Mouse (Mus musculus): ENCODE data around the gene Anks6. TPM values are rescaled to one million over a fixed set of nuclear protein-coding genes. Genes with fewer than 3 reads are reported as not detected.

Gene Anks6
- total and polyA plus RNA-seq, 3 experiments = not detected

- H3K27ac ChIP-seq (ENCODE audit: control insufficient read depth, low read depth, low read length) = no peak overlapping the region
- H3K9ac ChIP-seq (ENCODE audit: control insufficient read depth, low read depth, low read length, poor library complexity, severe bottlenecking) = no peak overlapping the region
- DNase-seq (ENCODE audit: low read depth, low spot score) = no peak
- H3K4me1 ChIP-seq (ENCODE audit: control insufficient read depth in 1 of 2, insufficient read depth in 2 of 2, low read length in 2 of 2) = no peaks in the 10 kb centered on the region
- TF ChIP-seq ZKSCAN1 (IDR thresholded peaks at IDR 0.05; ENCODE audit: low read depth, low read length) = no peak
- no peak for TF ChIP-seq HCFC1 (IDR thresholded peaks at IDR 0.05; ENCODE audit: low read depth, low read length)
- no peak for TF ChIP-seq NELFE (IDR thresholded peaks at IDR 0.05; ENCODE audit: low read depth, low read length)
- no peak for TF ChIP-seq RAD21 (IDR thresholded peaks at IDR 0.05; ENCODE audit: low read depth, low read length)
- TF ChIP-seq CTCF (IDR thresholded peaks at IDR 0.05 in 2 of 3, conservative IDR thresholded peaks at IDR 0.05 in 1 of 3; ENCODE audit: control insufficient read depth in 1 of 3, insufficient read depth in 1 of 3, low read depth in 2 of 3, low read length in 3 of 3, poor library complexity in 1 of 3, severe bottlenecking in 1 of 3) = no peak
- no peak for TF ChIP-seq POLR2A (IDR thresholded peaks at IDR 0.05; ENCODE audit: control insufficient read depth in 1 of 2, insufficient read depth in 1 of 2, low read depth in 1 of 2, low read length in 2 of 2, poor library complexity in 1 of 2)
- TF ChIP-seq KAT2A (conservative IDR thresholded peaks at IDR 0.05; ENCODE audit: low read depth, low read length) = no peak
- no peaks in the 10 kb centered on the region for H3K9me3 ChIP-seq (replicated peaks; ENCODE audit: insufficient read depth, low read length)
- no peaks in the 10 kb centered on the region; a peak in 1 of 4 replicates for H3K27me3 ChIP-seq (ENCODE audit: control insufficient read depth in 1 of 2, insufficient read depth in 2 of 2, low read length in 2 of 2)
- H3K36me3 ChIP-seq (ENCODE audit: control insufficient read depth in 1 of 2, insufficient read depth in 2 of 2, low read length in 2 of 2) = no peaks in the 10 kb centered on the region
- no peaks in the 10 kb centered on the region for H3K79me2 ChIP-seq (ENCODE audit: control insufficient read depth, insufficient read depth, low read length, poor library complexity)
- H3K4me3 ChIP-seq (ENCODE audit: control insufficient read depth in 1 of 2, insufficient read depth in 1 of 2, low read depth in 2 of 2, low read length in 2 of 2) = no peak overlapping the region
These were observed 35.9 kb upstream of the Anks6 start for GRCm38 (mm10) chr4:47093161-47093560.

- H3K36me3 ChIP-seq (ENCODE audit: control insufficient read depth in 1 of 2, insufficient read depth in 2 of 2, low read length in 2 of 2) = no peaks in the 10 kb centered on the region
- H3K9ac ChIP-seq (ENCODE audit: control insufficient read depth, low read depth, low read length, poor library complexity, severe bottlenecking) = no peak overlapping the region
- no peak for DNase-seq (ENCODE audit: low read depth, low spot score)
- no peak overlapping the region for H3K4me3 ChIP-seq (ENCODE audit: control insufficient read depth in 1 of 2, insufficient read depth in 1 of 2, low read depth in 2 of 2, low read length in 2 of 2)
- H3K9me3 ChIP-seq (replicated peaks; ENCODE audit: insufficient read depth, low read length) = no peaks in the 10 kb centered on the region
- no peaks in the 10 kb centered on the region for H3K79me2 ChIP-seq (ENCODE audit: control insufficient read depth, insufficient read depth, low read length, poor library complexity)
- no peaks in the 10 kb centered on the region; a peak in 1 of 4 replicates for H3K27me3 ChIP-seq (ENCODE audit: control insufficient read depth in 1 of 2, insufficient read depth in 2 of 2, low read length in 2 of 2)
- TF ChIP-seq ZC3H11A (IDR thresholded peaks at IDR 0.05; ENCODE audit: low read depth, low read length) = no peak
- no peak for TF ChIP-seq MAZ (IDR thresholded peaks at IDR 0.05; ENCODE audit: low read depth, low read length)
- no peak for TF ChIP-seq ZMIZ1 (IDR thresholded peaks at IDR 0.05; ENCODE audit: low read depth, low read length)
- no peak for TF ChIP-seq JUND (IDR thresholded peaks at IDR 0.05; ENCODE audit: low read depth, low read length)
- TF ChIP-seq ETS1 (IDR thresholded peaks at IDR 0.05; ENCODE audit: low read depth, low read length) = no peak
- TF ChIP-seq POLR2AphosphoS2 (IDR thresholded peaks at IDR 0.05; ENCODE audit: low read length) = no peak
- no peak for TF ChIP-seq CHD1 (IDR thresholded peaks at IDR 0.05; ENCODE audit: low read depth, low read length)
- TF ChIP-seq CTCF (IDR thresholded peaks at IDR 0.05 in 2 of 3, conservative IDR thresholded peaks at IDR 0.05 in 1 of 3; ENCODE audit: control insufficient read depth in 1 of 3, insufficient read depth in 1 of 3, low read depth in 2 of 3, low read length in 3 of 3, poor library complexity in 1 of 3, severe bottlenecking in 1 of 3) = no peak
- no peak for TF ChIP-seq CHD2 (IDR thresholded peaks at IDR 0.05; ENCODE audit: low read length)
- no peak for TF ChIP-seq TAL1 (IDR thresholded peaks at IDR 0.05; ENCODE audit: low read length)
- TF ChIP-seq ZNF384 (IDR thresholded peaks at IDR 0.05; ENCODE audit: low read depth, low read length) = no peak
- no peak for TF ChIP-seq USF1 (IDR thresholded peaks at IDR 0.05; ENCODE audit: low read depth, low read length)
- TF ChIP-seq RCOR1 (IDR thresholded peaks at IDR 0.05; ENCODE audit: low read depth, low read length) = no peak
- no peak for TF ChIP-seq MEF2A (IDR thresholded peaks at IDR 0.05; ENCODE audit: extremely low read depth, insufficient replicate concordance, low read depth, low read length, poor library complexity, severe bottlenecking)
- TF ChIP-seq TBP (IDR thresholded peaks at IDR 0.05; ENCODE audit: low read depth, low read length) = no peak
- no peak for TF ChIP-seq RAD21 (IDR thresholded peaks at IDR 0.05; ENCODE audit: low read depth, low read length)
- no peaks in the 10 kb centered on the region for H3K4me1 ChIP-seq (ENCODE audit: control insufficient read depth in 1 of 2, insufficient read depth in 2 of 2, low read length in 2 of 2)
- no peak overlapping the region for H3K27ac ChIP-seq (ENCODE audit: control insufficient read depth, low read depth, low read length)
These were observed 35.3 kb upstream of the Anks6 start for GRCm38 (mm10) chr4:47092387-47093021.

Data from MEL (cell line).